17 mouse cellular contexts compared by ENCODE assay signal in the genomic region with DNA sequence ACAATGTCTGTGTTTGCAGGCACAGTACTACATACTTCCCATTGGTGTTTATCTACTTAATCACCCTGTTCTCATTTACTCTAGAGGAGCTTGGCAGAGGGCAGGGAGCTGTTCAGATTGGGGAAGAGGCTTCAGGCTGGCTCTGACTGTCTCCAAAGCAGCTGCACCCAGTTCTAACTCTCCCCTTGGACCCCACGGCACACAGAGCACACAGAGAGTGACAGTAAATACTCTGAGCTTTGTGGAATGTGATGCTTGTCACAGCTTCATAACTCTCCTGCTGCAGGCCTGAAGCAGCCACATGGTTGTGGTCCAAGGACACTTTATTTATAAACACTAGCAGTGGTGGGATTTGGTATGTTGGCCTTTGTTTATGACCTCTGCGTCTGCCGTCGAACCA.
"Had no signal": no experiment of that assay in that cellular context is flagged by ENCODE, and none has a peak within 500 bp of the region (broad histone marks: within the 10 kb centered on the region; RNA-seq: fewer than 3 reads in every experiment).

No protein-coding gene starts in this region.

- H3K9ac ChIP-seq: liver, embryonic 12.5 days; liver, embryonic 14.5 days; midbrain, embryonic 12.5 days; neural tube, embryonic 13.5 days; neural tube, embryonic 15.5 days had no signal

- H3K27ac ChIP-seq: liver, embryonic 12.5 days; liver, embryonic 14.5 days; midbrain, embryonic 12.5 days had no signal

- H3K9me3 ChIP-seq: liver, embryonic 12.5 days; midbrain, embryonic 10.5 days; midbrain, embryonic 12.5 days; neural tube, embryonic 13.5 days; neural tube, embryonic 15.5 days had no signal

- H3K27me3 ChIP-seq: liver, embryonic 12.5 days; midbrain, embryonic 12.5 days; neural tube, embryonic 13.5 days; neural tube, embryonic 15.5 days had no signal

- DNase-seq: midbrain, embryonic 14.5 days; retina, postnatal 1 day; right cerebral cortex, adult 18-20 months; right cerebral cortex, postnatal 25 days; right cerebral cortex, postnatal 4 days; spleen, adult 18-20 months; thymus, adult 18-20 months; thymus, postnatal 14 days; thymus, postnatal 36 days had no signal

- ATAC-seq: liver, embryonic 12.5 days; midbrain, embryonic 16.5 days had no signal

- H3K4me1 ChIP-seq: liver, embryonic 12.5 days had no signal

- H3K4me2 ChIP-seq: liver, embryonic 12.5 days; midbrain, embryonic 12.5 days; neural tube, embryonic 13.5 days; neural tube, embryonic 15.5 days had no signal

- H3K4me3 ChIP-seq: liver, embryonic 12.5 days; midbrain, embryonic 10.5 days; midbrain, embryonic 12.5 days; myocyte; neural tube, embryonic 13.5 days; neural tube, embryonic 15.5 days had no signal

- H3K36me3 ChIP-seq: liver, embryonic 12.5 days; midbrain, embryonic 10.5 days; midbrain, embryonic 12.5 days; neural tube, embryonic 13.5 days; neural tube, embryonic 15.5 days had no signal
